Mouse (Mus musculus): Measurements from ENCODE around the gene Sod2.

GRCm38 (mm10) chr17:13008528-13008927, 1.9 kb downstream of the Sod2 start:
- no peak for TF ChIP-seq POLR2A (IDR thresholded peaks at IDR 0.05; ENCODE audit: borderline replicate concordance, insufficient read depth, low read length)
- TF ChIP-seq CTCF (IDR thresholded peaks at IDR 0.05; ENCODE audit: borderline replicate concordance, insufficient read depth, low read depth, low read length), result no peak
